Mouse (Mus musculus): ENCODE measurements at regions not wholly inside any gene's neighbourhood (a gene's known extent, or its start where the extent isn't known, plus 50 kb on each side); places are given as distances from the start of the nearest gene placed in this dataset.
A peak's percentile ranks its signal among the peaks of the same experiment; 100 is the strongest.

DNA sequence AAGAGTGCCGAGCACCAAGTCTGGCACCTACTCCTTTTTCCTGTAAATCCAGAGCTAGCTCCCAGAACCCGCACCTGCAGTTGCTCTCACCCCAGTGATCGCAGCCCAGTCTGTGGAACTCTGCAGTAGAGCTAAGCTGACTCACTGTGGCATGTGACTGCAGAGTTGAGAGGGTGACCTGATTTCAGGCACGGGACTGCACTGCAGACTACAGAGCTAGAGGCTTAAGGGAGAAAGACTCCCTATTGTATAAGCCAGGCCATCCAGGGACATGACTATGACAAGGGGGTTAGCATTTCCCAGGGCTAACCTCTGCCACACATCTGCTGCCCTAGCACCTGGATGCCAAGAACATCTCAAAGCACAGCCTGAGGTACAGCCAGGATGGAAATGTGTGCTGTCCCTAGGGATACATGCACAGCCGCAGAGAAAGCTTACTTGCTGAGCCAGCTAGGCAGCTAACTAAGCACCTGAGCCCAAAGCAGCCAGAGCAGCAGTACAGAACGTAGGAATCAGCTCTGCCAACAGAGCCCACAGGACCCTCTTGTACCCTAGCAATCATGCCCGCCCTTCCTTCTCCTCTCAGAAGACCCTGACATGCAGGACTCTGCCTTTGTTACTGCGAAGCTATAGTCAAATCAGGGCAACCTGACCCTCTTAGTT is 192.3 kb upstream of the Snx19 start:
- ATAC-seq (ENCODE audit: insufficient read depth, low FRiP score, low TSS enrichment) (no peak), DNase-seq (ENCODE audit: low spot score) (no peak)
- Histone ChIP-seq H3K4me1 (ENCODE audit: control insufficient read depth, insufficient read depth, low read length) (no peaks in the 10 kb centered on the region), H3K4me2 (ENCODE audit: low read depth) (no peak overlapping the region), H3K9me3 (ENCODE audit: control insufficient read depth, low read length) (no peaks in the 10 kb centered on the region), H3K36me3 (ENCODE audit: control insufficient read depth, insufficient read depth, low read length) (no peaks in the 10 kb centered on the region), H3K9ac (ENCODE audit: low read length) (no peak overlapping the region), H3K4me3 (ENCODE audit: low read depth, low read length) (no peak overlapping the region), H3K27me3 (ENCODE audit: control insufficient read depth, insufficient read depth, low read length) (no peaks in the 10 kb centered on the region), H3K27ac (ENCODE audit: low read depth, low read length) (no peak overlapping the region)
- WGBS: 77% methylated on average over 8 of the region's 8 CpGs

DNA sequence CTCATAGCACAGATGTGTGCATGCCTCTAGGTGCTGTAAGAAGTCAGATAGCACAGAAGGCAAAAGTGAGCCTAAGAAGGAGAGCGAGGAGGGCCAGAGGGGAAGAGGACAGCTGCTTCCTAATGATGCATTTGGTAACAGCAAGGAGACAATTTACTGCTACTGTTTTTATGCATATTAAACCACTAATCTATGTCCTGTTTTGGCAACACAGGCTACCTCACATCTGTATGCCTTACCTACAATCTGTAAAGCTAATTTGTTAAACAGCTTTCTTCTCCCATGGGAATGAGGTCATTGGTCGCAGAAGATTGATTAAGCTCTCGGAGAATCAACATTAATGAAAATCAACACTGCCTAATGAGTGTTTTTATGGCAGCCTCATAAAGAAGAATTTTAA is 191.1 kb upstream of the Snx19 start:
- Histone ChIP-seq H3K4me1 (ENCODE audit: control insufficient read depth, insufficient read depth, low read length) (no peaks in the 10 kb centered on the region), H3K9me3 (ENCODE audit: control insufficient read depth, low read length) (no peaks in the 10 kb centered on the region), H3K4me3 (ENCODE audit: low read depth, low read length) (no peak overlapping the region), H3K4me2 (ENCODE audit: low read depth) (no peak overlapping the region), H3K27me3 (ENCODE audit: control insufficient read depth, insufficient read depth, low read length) (no peaks in the 10 kb centered on the region), H3K27ac (ENCODE audit: low read depth, low read length) (no peak overlapping the region), H3K36me3 (ENCODE audit: control insufficient read depth, insufficient read depth, low read length) (no peaks in the 10 kb centered on the region), H3K9ac (ENCODE audit: low read length) (no peak overlapping the region)
- WGBS: 63% methylated on average over 3 of the region's 3 CpGs
- DNase-seq (ENCODE audit: low spot score) (no peak), ATAC-seq (ENCODE audit: insufficient read depth, low FRiP score, low TSS enrichment) (no peak)

DNA sequence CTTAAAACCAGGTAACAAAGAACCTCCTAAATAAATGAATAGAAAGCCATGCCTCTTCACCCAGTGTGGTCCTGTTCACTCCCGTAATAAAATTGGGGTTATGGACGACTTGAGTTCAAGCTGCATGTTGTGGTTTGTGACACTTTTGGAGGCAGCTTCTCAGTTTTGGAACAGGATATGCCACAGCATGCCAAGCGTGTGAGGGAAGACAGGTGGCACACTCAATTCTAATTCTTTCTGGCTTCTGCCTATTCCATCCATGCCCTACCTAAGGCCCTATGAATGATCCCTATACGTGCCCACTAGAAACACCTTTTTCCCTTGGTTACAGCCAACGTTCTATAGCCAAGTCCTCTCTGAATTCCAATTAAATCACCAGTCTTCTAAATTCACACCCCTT is 184.8 kb upstream of the Snx19 start:
- WGBS: 82% methylated on average over 5 of the region's 5 CpGs
- no peak overlapping the region for H3K4me3 ChIP-seq (ENCODE audit: low read depth, low read length)
- H3K36me3 ChIP-seq (ENCODE audit: control insufficient read depth, insufficient read depth, low read length): no peaks in the 10 kb centered on the region
- no peak overlapping the region for H3K27ac ChIP-seq (ENCODE audit: low read depth, low read length)
- ATAC-seq (ENCODE audit: insufficient read depth, low FRiP score, low TSS enrichment): no peak
- H3K9me3 ChIP-seq (ENCODE audit: control insufficient read depth, low read length): no peaks in the 10 kb centered on the region
- H3K4me1 ChIP-seq (ENCODE audit: control insufficient read depth, insufficient read depth, low read length): no peaks in the 10 kb centered on the region
- H3K27me3 ChIP-seq (ENCODE audit: control insufficient read depth, insufficient read depth, low read length): no peaks in the 10 kb centered on the region
- DNase-seq (ENCODE audit: low spot score): no peak
- H3K4me2 ChIP-seq (ENCODE audit: low read depth): no peak overlapping the region
- no peak overlapping the region for H3K9ac ChIP-seq (ENCODE audit: low read length)

DNA sequence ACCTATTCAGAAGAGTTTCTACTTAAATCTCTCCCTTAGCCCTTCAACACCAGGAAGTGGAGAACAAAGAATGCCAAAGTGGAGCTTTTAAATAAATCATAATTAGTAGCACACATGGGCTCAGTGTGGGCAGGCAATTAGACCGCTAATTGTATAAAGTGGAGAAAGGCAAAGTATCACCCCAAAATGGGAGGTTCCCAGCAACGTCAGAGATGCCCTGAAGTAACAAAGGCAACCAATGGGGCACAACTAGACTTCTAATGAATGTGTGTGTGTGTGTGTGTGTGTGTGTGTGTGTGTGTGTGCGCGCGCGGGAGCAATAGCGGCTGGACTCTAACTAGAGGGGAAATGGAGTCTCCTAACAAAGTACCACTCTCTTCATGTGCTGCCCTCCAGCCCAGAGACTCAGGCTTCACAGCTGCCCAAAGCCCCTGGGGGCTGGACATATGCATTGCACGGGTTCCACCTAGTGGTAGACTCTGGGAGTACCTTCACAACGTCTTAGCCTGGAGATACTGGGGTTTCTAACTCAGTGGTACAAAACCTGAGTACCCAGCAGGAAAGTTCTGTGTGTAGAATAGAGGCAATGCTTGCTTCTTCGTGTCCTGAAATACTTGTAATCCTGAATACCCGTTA is 162.3 kb upstream of the Snx19 start:
- ATAC-seq (ENCODE audit: insufficient read depth, low FRiP score, low TSS enrichment) (peak; percentile 80), DNase-seq (ENCODE audit: low spot score) (peak; percentile 86)
- H3K27me3 ChIP-seq (ENCODE audit: control insufficient read depth, insufficient read depth, low read length): no peaks in the 10 kb centered on the region
- H3K9ac ChIP-seq (ENCODE audit: low read length): no peak overlapping the region
- no peaks in the 10 kb centered on the region for H3K4me1 ChIP-seq (ENCODE audit: control insufficient read depth, insufficient read depth, low read length)
- WGBS: 30% methylated on average over 11 of the region's 11 CpGs
- no peak overlapping the region for H3K4me2 ChIP-seq (ENCODE audit: low read depth)
- H3K4me3 ChIP-seq (ENCODE audit: low read depth, low read length): no peak overlapping the region
- H3K27ac ChIP-seq (ENCODE audit: low read depth, low read length): no peak overlapping the region
- no peaks in the 10 kb centered on the region for H3K9me3 ChIP-seq (ENCODE audit: control insufficient read depth, low read length)
- H3K36me3 ChIP-seq (ENCODE audit: control insufficient read depth, insufficient read depth, low read length): no peaks in the 10 kb centered on the region

DNA sequence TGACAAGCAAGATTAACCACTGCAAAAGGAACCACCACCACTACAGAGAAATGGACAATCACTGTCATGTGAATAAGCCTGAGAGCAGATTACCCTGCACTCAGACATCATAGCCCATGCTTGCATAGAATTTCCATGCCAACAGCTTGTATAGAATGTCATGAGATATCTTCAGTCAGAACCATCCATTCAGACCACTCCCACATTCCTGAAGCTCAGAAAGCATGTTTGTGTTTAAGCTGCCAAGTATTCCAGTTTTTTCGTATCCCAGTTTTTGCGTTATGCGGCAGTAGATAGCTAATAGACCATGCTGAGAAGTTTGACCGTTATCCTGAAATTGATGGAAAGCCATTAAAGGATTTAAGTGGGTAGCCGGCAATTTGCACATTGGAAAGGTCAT is 155.8 kb upstream of the Snx19 start:
- no peak for ATAC-seq (ENCODE audit: insufficient read depth, low FRiP score, low TSS enrichment)
- H3K9me3 ChIP-seq (ENCODE audit: control insufficient read depth, low read length): no peaks in the 10 kb centered on the region
- H3K4me1 ChIP-seq (ENCODE audit: control insufficient read depth, insufficient read depth, low read length): no peaks in the 10 kb centered on the region
- H3K36me3 ChIP-seq (ENCODE audit: control insufficient read depth, insufficient read depth, low read length): no peaks in the 10 kb centered on the region
- no peaks in the 10 kb centered on the region for H3K27me3 ChIP-seq (ENCODE audit: control insufficient read depth, insufficient read depth, low read length)
- no peak overlapping the region for H3K4me2 ChIP-seq (ENCODE audit: low read depth)
- DNase-seq (ENCODE audit: low spot score): no peak
- no peak overlapping the region for H3K4me3 ChIP-seq (ENCODE audit: low read depth, low read length)
- H3K27ac ChIP-seq (ENCODE audit: low read depth, low read length): no peak overlapping the region
- 77% methylated on average over 5 of the region's 5 CpGs for WGBS
- H3K9ac ChIP-seq (ENCODE audit: low read length): no peak overlapping the region

DNA sequence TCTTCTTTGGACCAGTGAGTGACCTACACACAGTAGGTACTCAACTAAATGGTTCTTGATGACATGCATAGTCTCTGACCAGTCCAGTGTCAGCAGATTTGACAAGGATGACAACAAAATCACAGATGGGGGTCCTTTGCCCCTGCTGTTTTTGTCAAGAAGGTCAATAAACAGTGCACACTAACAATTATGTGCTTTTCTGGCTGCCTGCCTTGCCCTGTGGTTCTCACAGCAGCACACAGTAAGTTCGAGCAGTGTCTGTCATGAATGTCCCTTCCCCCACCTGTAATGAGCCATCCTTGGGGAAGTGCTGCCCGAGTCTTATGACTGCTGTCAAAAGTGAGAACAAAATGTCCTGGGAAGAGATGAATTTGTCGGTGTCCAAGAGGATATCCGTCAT is 153.1 kb upstream of the Snx19 start:
- Histone ChIP-seq H3K4me2 (ENCODE audit: low read depth) (no peak overlapping the region), H3K27me3 (ENCODE audit: control insufficient read depth, insufficient read depth, low read length) (no peaks in the 10 kb centered on the region), H3K27ac (ENCODE audit: low read depth, low read length) (no peak overlapping the region), H3K9ac (ENCODE audit: low read length) (no peak overlapping the region), H3K4me3 (ENCODE audit: low read depth, low read length) (no peak overlapping the region), H3K9me3 (ENCODE audit: control insufficient read depth, low read length) (no peaks in the 10 kb centered on the region), H3K36me3 (ENCODE audit: control insufficient read depth, insufficient read depth, low read length) (no peaks in the 10 kb centered on the region), H3K4me1 (ENCODE audit: control insufficient read depth, insufficient read depth, low read length) (no peaks in the 10 kb centered on the region)
- 53% methylated on average over 4 of the region's 4 CpGs for WGBS
- ATAC-seq (ENCODE audit: insufficient read depth, low FRiP score, low TSS enrichment) (no peak), DNase-seq (ENCODE audit: low spot score) (no peak)

DNA sequence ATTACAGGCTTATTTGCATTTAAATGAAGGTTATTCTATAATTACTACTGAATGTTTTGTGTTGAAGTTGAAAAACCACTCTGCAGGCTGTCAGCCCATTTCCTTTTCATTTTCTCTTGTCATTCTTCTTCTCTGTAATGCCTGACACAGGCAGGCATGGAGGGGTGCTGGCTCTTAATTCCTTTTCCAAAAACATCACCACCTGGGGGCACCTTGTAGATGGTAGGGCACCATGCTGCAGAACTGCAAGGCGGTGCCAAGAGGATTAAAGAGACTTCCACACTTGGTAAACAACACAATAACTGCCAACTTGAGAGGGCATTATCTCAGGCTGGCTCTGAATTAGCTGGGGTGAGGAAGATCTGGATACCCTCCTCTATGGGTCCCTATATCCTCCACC is 148.7 kb upstream of the Snx19 start:
- DNase-seq (ENCODE audit: low spot score) (no peak), ATAC-seq (ENCODE audit: insufficient read depth, low FRiP score, low TSS enrichment) (no peak)
- Histone ChIP-seq H3K4me1 (ENCODE audit: control insufficient read depth, insufficient read depth, low read length) (no peaks in the 10 kb centered on the region), H3K27ac (ENCODE audit: low read depth, low read length) (no peak overlapping the region), H3K9ac (ENCODE audit: low read length) (no peak overlapping the region), H3K9me3 (ENCODE audit: control insufficient read depth, low read length) (no peaks in the 10 kb centered on the region), H3K4me3 (ENCODE audit: low read depth, low read length) (no peak overlapping the region), H3K36me3 (ENCODE audit: control insufficient read depth, insufficient read depth, low read length) (no peaks in the 10 kb centered on the region), H3K4me2 (ENCODE audit: low read depth) (no peak overlapping the region), H3K27me3 (ENCODE audit: control insufficient read depth, insufficient read depth, low read length) (no peaks in the 10 kb centered on the region)
- WGBS: 72% methylated on average over 1 of the region's 1 CpGs

DNA sequence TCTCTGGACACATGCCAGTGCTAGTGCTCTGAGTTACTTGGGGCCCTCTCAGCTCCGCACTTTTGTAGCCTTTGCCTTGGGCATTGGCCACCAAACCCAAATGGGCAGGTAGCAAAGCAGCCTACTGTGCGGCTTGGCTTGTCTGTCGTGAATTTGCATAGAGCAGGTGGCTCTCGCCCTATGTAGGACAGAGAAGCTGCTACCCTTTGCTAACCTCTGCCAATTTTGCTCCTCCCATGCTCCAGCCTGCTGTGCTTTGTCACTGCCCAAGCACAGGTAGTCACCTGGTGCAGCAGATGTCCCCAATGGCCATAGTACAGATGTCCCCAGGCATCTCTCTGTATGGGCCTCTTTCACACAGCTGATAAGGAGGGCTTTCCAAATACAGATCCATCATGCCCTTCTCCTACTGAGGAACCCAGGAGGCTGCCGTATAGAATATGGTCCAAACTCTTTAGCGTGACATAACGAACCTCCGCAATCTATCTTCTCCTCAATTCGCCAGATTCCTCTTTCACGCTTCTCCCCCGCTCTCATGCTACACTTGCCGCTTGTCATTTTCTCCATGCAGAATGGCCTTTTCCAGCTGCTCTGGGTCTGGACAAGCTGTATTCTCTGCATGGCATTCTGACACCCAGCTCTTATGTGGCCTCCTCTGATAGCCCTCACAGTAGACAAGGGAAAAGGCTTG is 143.7 kb upstream of the Snx19 start:
- no peak overlapping the region for H3K4me2 ChIP-seq (ENCODE audit: low read depth)
- no peaks in the 10 kb centered on the region for H3K27me3 ChIP-seq (ENCODE audit: control insufficient read depth, insufficient read depth, low read length)
- peaks cover 5% of the 10 kb centered on the region for H3K4me1 ChIP-seq (ENCODE audit: control insufficient read depth, insufficient read depth, low read length)
- DNase-seq (ENCODE audit: low spot score) (no peak), ATAC-seq (ENCODE audit: insufficient read depth, low FRiP score, low TSS enrichment) (no peak)
- H3K9ac ChIP-seq (ENCODE audit: low read length): no peak overlapping the region
- H3K9me3 ChIP-seq (ENCODE audit: control insufficient read depth, low read length): no peaks in the 10 kb centered on the region
- H3K4me3 ChIP-seq (ENCODE audit: low read depth, low read length): no peak overlapping the region
- WGBS: 87% methylated on average over 12 of the region's 12 CpGs
- no peak overlapping the region for H3K27ac ChIP-seq (ENCODE audit: low read depth, low read length)
- H3K36me3 ChIP-seq (ENCODE audit: control insufficient read depth, insufficient read depth, low read length): no peaks in the 10 kb centered on the region

DNA sequence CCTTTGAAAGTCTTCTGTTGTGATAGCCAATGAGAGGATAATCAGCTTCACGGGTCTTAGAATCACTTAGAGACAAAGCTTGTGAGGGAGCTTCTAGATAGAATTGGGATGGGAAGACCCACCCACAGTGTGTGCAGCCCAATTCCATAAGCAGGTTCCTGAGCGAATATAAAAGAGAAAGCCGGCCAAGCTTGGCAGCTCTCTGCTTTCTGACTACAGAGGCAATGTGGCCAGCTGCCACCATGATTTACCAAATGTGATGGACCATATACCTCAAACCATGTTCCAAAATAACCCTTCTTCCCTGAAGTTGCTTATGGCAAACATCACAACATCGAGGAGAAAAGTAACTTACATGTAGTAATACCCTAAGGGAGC is 143.1 kb upstream of the Snx19 start:
- no peaks in the 10 kb centered on the region for H3K27me3 ChIP-seq (ENCODE audit: control insufficient read depth, insufficient read depth, low read length)
- no peak for ATAC-seq (ENCODE audit: insufficient read depth, low FRiP score, low TSS enrichment)
- H3K9ac ChIP-seq (ENCODE audit: low read length): no peak overlapping the region

More for the DNA sequence above, 143.1 kb upstream of the Snx19 start:
- H3K27ac ChIP-seq (ENCODE audit: low read depth, low read length): no peak overlapping the region
- H3K4me2 ChIP-seq (ENCODE audit: low read depth): no peak overlapping the region
- no peak for DNase-seq (ENCODE audit: low spot score)
- H3K36me3 ChIP-seq (ENCODE audit: control insufficient read depth, insufficient read depth, low read length): no peaks in the 10 kb centered on the region
- no peaks in the 10 kb centered on the region for H3K9me3 ChIP-seq (ENCODE audit: control insufficient read depth, low read length)
- H3K4me3 ChIP-seq (ENCODE audit: low read depth, low read length): no peak overlapping the region
- peaks cover 5% of the 10 kb centered on the region for H3K4me1 ChIP-seq (ENCODE audit: control insufficient read depth, insufficient read depth, low read length)
- 71% methylated on average over 4 of the region's 4 CpGs for WGBS
